Mouse (Mus musculus): ENCODE results near the gene Bcl9l. TPM values are rescaled to one million over a fixed set of nuclear protein-coding genes. Genes with fewer than 3 reads are reported as not detected.
"Not testable (repeated sequence)": the region's sequence is repeated elsewhere in the genome, so short reads cannot be mapped to it uniquely, and the experiment has no call there.

The Bcl9l gene
- 11.1 and 11.3 TPM in 2 replicates for polyA plus RNA-seq (2015; fragmentation: Nextera tagmentation; extraction: Ambion mirVana)

- H3K9ac ChIP-seq (ENCODE audit: low read length): peak within 1 kb of the TSS; percentile 99
- peak within 1 kb of the TSS; percentile 95 for H3K4me2 ChIP-seq (ENCODE audit: low read depth, low read length)
- H3K9me3 ChIP-seq (replicated peaks; ENCODE audit: control insufficient read depth, low read length): no peaks in the 10 kb centered on the region
- ATAC-seq (replicated peaks; ENCODE audit: extremely low read depth, insufficient read depth, low FRiP score): peak; percentile 49
- H3K27ac ChIP-seq (ENCODE audit: low read length): peak within 1 kb of the TSS; percentile 95
- H3K4me1 ChIP-seq (ENCODE audit: control insufficient read depth, insufficient read depth, low read length): peaks cover 53% of the 10 kb centered on the region
- whole genome bisulfite sequencing: 1% methylated on average over 16 of the region's 31 CpGs
- H3K36me3 ChIP-seq (ENCODE audit: control insufficient read depth, insufficient read depth): no peaks in the 10 kb centered on the region
- H3K4me3 ChIP-seq (ENCODE audit: low read length): peak within 1 kb of the TSS; percentile 96
- H3K27me3 ChIP-seq (ENCODE audit: control insufficient read depth, insufficient read depth, low read length): no peaks in the 10 kb centered on the region
Measured at GRCm38 (mm10) chr9:44482552-44482951, at the start of gene Bcl9l. Bcl9l (plus strand) TSS chr9:44482825.

GRCm38 (mm10) chr9:44435747-44436146 is 46.9 kb upstream of the Bcl9l start:
- no peak for ATAC-seq (replicated peaks; ENCODE audit: extremely low read depth, insufficient read depth, low FRiP score)
- H3K36me3 ChIP-seq (ENCODE audit: control insufficient read depth, insufficient read depth): no peaks in the 10 kb centered on the region
- no peak overlapping the region for H3K4me2 ChIP-seq (ENCODE audit: low read depth, low read length)
- H3K4me1 ChIP-seq (ENCODE audit: control insufficient read depth, insufficient read depth, low read length): no peaks in the 10 kb centered on the region
- H3K4me3 ChIP-seq (ENCODE audit: low read length): no peak overlapping the region
- no peak overlapping the region for H3K27ac ChIP-seq (ENCODE audit: low read length)
- no peaks in the 10 kb centered on the region for H3K9me3 ChIP-seq (replicated peaks; ENCODE audit: control insufficient read depth, low read length)
- WGBS: 71% methylated on average over 6 of the region's 6 CpGs
- no peak overlapping the region for H3K9ac ChIP-seq (ENCODE audit: low read length)
- no peaks in the 10 kb centered on the region for H3K27me3 ChIP-seq (ENCODE audit: control insufficient read depth, insufficient read depth, low read length)

- Histone ChIP-seq H3K27me3 (ENCODE audit: control insufficient read depth, insufficient read depth, low read length) (no peaks in the 10 kb centered on the region), H3K4me1 (ENCODE audit: control insufficient read depth, insufficient read depth, low read length) (no peaks in the 10 kb centered on the region), H3K4me3 (ENCODE audit: low read length) (no peak within 1 kb of the TSS), H3K4me2 (ENCODE audit: low read depth, low read length) (no peak within 1 kb of the TSS), H3K36me3 (ENCODE audit: control insufficient read depth, insufficient read depth) (no peaks in the 10 kb centered on the region), H3K9me3 (replicated peaks; ENCODE audit: control insufficient read depth, low read length) (no peaks in the 10 kb centered on the region), H3K9ac (ENCODE audit: low read length) (no peak within 1 kb of the TSS), H3K27ac (ENCODE audit: low read length) (no peak within 1 kb of the TSS)
- ATAC-seq (replicated peaks; ENCODE audit: extremely low read depth, insufficient read depth, low FRiP score): no peak
- 59% methylated on average over 19 of the region's 19 CpGs for WGBS
Measured at GRCm38 (mm10) chr9:44440961-44441360, 41.7 kb upstream of the Bcl9l start, which contains the start of gene Foxr1. Foxr1 (minus strand) TSS chr9:44441136.

- H3K27ac ChIP-seq (ENCODE audit: low read length); H3K36me3 ChIP-seq (ENCODE audit: control insufficient read depth, insufficient read depth); H3K4me3 ChIP-seq (ENCODE audit: low read length); H3K9me3 ChIP-seq (replicated peaks; ENCODE audit: control insufficient read depth, low read length); H3K4me1 ChIP-seq (ENCODE audit: control insufficient read depth, insufficient read depth, low read length); H3K9ac ChIP-seq (ENCODE audit: low read length); ATAC-seq (replicated peaks; ENCODE audit: extremely low read depth, insufficient read depth, low FRiP score); H3K4me2 ChIP-seq (ENCODE audit: low read depth, low read length); H3K27me3 ChIP-seq (ENCODE audit: control insufficient read depth, insufficient read depth, low read length): not testable (repeated sequence)
- WGBS: 78% methylated on average over 7 of the region's 7 CpGs
Measured at GRCm38 (mm10) chr9:44444402-44445025, 38.1 kb upstream of the Bcl9l start.

GRCm38 (mm10) chr9:44450387-44450786 is 32.2 kb upstream of the Bcl9l start:
- H3K4me1 ChIP-seq (ENCODE audit: control insufficient read depth, insufficient read depth, low read length): peaks cover 3% of the 10 kb centered on the region; the same call in 1 of the 2 replicates
- no peak overlapping the region for H3K4me3 ChIP-seq (ENCODE audit: low read length)
- no peak for ATAC-seq (replicated peaks; ENCODE audit: extremely low read depth, insufficient read depth, low FRiP score)
- no peak overlapping the region for H3K27ac ChIP-seq (ENCODE audit: low read length)
- no peaks in the 10 kb centered on the region for H3K36me3 ChIP-seq (ENCODE audit: control insufficient read depth, insufficient read depth)
- no peak overlapping the region for H3K9ac ChIP-seq (ENCODE audit: low read length)
- H3K27me3 ChIP-seq (ENCODE audit: control insufficient read depth, insufficient read depth, low read length): peaks cover 15% of the 10 kb centered on the region
- H3K4me2 ChIP-seq (ENCODE audit: low read depth, low read length): no peak overlapping the region
- H3K9me3 ChIP-seq (replicated peaks; ENCODE audit: control insufficient read depth, low read length): no peaks in the 10 kb centered on the region

- ATAC-seq (replicated peaks; ENCODE audit: extremely low read depth, insufficient read depth, low FRiP score): peak; percentile 83
- H3K4me2 ChIP-seq (ENCODE audit: low read depth, low read length): no peak overlapping the region
- no peak overlapping the region for H3K27ac ChIP-seq (ENCODE audit: low read length)
- H3K4me1 ChIP-seq (ENCODE audit: control insufficient read depth, insufficient read depth, low read length): peaks cover 3% of the 10 kb centered on the region; the same call in 1 of the 2 replicates
- H3K9me3 ChIP-seq (replicated peaks; ENCODE audit: control insufficient read depth, low read length): no peaks in the 10 kb centered on the region
- H3K4me3 ChIP-seq (ENCODE audit: low read length): no peak overlapping the region
- H3K27me3 ChIP-seq (ENCODE audit: control insufficient read depth, insufficient read depth, low read length): peaks cover 19% of the 10 kb centered on the region
- no peaks in the 10 kb centered on the region for H3K36me3 ChIP-seq (ENCODE audit: control insufficient read depth, insufficient read depth)
- 10% methylated on average over 14 of the region's 14 CpGs for WGBS
- H3K9ac ChIP-seq (ENCODE audit: low read length): no peak overlapping the region
Measured at GRCm38 (mm10) chr9:44454132-44454890, 28.3 kb upstream of the Bcl9l start.

- H3K4me1 ChIP-seq (ENCODE audit: control insufficient read depth, insufficient read depth, low read length): peaks cover 3% of the 10 kb centered on the region; the same call in 1 of the 2 replicates
- no peak for ATAC-seq (replicated peaks; ENCODE audit: extremely low read depth, insufficient read depth, low FRiP score)
- no peaks in the 10 kb centered on the region for H3K36me3 ChIP-seq (ENCODE audit: control insufficient read depth, insufficient read depth)
- H3K27me3 ChIP-seq (ENCODE audit: control insufficient read depth, insufficient read depth, low read length): peaks cover 19% of the 10 kb centered on the region
- WGBS: 32% methylated on average over 4 of the region's 4 CpGs
- no peak within 1 kb of the TSS for H3K9ac ChIP-seq (ENCODE audit: low read length)
- H3K4me2 ChIP-seq (ENCODE audit: low read depth, low read length): no peak within 1 kb of the TSS
- no peak within 1 kb of the TSS for H3K4me3 ChIP-seq (ENCODE audit: low read length)
- H3K27ac ChIP-seq (ENCODE audit: low read length): no peak within 1 kb of the TSS
- H3K9me3 ChIP-seq (replicated peaks; ENCODE audit: control insufficient read depth, low read length): no peaks in the 10 kb centered on the region
Measured at GRCm38 (mm10) chr9:44454891-44455220, 27.8 kb upstream of the Bcl9l start, which contains the start of gene Upk2. Upk2 (minus strand) TSS chr9:44454976.

GRCm38 (mm10) chr9:44457035-44457742 is 25.4 kb upstream of the Bcl9l start:
- Histone ChIP-seq H3K9me3 (replicated peaks; ENCODE audit: control insufficient read depth, low read length) (no peaks in the 10 kb centered on the region), H3K36me3 (ENCODE audit: control insufficient read depth, insufficient read depth) (no peaks in the 10 kb centered on the region), H3K27me3 (ENCODE audit: control insufficient read depth, insufficient read depth, low read length) (peaks cover 19% of the 10 kb centered on the region), H3K27ac (ENCODE audit: low read length) (no peak overlapping the region), H3K4me1 (ENCODE audit: control insufficient read depth, insufficient read depth, low read length) (peaks cover 3% of the 10 kb centered on the region; the same call in 1 of the 2 replicates), H3K4me2 (ENCODE audit: low read depth, low read length) (no peak overlapping the region), H3K4me3 (ENCODE audit: low read length) (no peak overlapping the region), H3K9ac (ENCODE audit: low read length) (no peak overlapping the region)
- ATAC-seq (replicated peaks; ENCODE audit: extremely low read depth, insufficient read depth, low FRiP score): no peak
- 13% methylated on average over 11 of the region's 11 CpGs for WGBS

GRCm38 (mm10) chr9:44461950-44462349 is 20.7 kb upstream of the Bcl9l start:
- WGBS: 70% methylated on average over 5 of the region's 5 CpGs
- no peak for ATAC-seq (replicated peaks; ENCODE audit: extremely low read depth, insufficient read depth, low FRiP score)
- no peaks in the 10 kb centered on the region for H3K36me3 ChIP-seq (ENCODE audit: control insufficient read depth, insufficient read depth)

More at GRCm38 (mm10) chr9:44461950-44462349, 20.7 kb upstream of the Bcl9l start:
- Histone ChIP-seq H3K27me3 (ENCODE audit: control insufficient read depth, insufficient read depth, low read length) (peaks cover 4% of the 10 kb centered on the region; the same call in 1 of the 2 replicates), H3K4me3 (ENCODE audit: low read length) (no peak overlapping the region), H3K27ac (ENCODE audit: low read length) (no peak overlapping the region), H3K4me2 (ENCODE audit: low read depth, low read length) (no peak overlapping the region), H3K9me3 (replicated peaks; ENCODE audit: control insufficient read depth, low read length) (no peaks in the 10 kb centered on the region), H3K9ac (ENCODE audit: low read length) (no peak overlapping the region), H3K4me1 (ENCODE audit: control insufficient read depth, insufficient read depth, low read length) (no peaks in the 10 kb centered on the region)

Data from heart, embryonic 16.5 days (tissue).